Mouse (Mus musculus): Measurements from ENCODE around the gene Zmym1. TPM values are rescaled to one million over a fixed set of nuclear protein-coding genes. Genes with fewer than 3 reads are reported as not detected.
"Not testable (repeated sequence)": the region's sequence is repeated elsewhere in the genome, so short reads cannot be mapped to it uniquely, and the experiment has no call there.

Gene Zmym1
- total RNA-seq (2021): 1 to 10 TPM; 6.0 to 6.3 TPM
- long read RNA-seq, experiment 1, partial matches to known transcripts: 0 of 6 reads
- long read RNA-seq, experiment 1, other reads (novel, unspliced or antisense): 3 of 6 reads
- long read RNA-seq, experiment 2, partial matches to known transcripts: 0 of 4 reads
- long read RNA-seq, experiment 2, other reads (novel, unspliced or antisense): 1 of 4 reads

DNA sequence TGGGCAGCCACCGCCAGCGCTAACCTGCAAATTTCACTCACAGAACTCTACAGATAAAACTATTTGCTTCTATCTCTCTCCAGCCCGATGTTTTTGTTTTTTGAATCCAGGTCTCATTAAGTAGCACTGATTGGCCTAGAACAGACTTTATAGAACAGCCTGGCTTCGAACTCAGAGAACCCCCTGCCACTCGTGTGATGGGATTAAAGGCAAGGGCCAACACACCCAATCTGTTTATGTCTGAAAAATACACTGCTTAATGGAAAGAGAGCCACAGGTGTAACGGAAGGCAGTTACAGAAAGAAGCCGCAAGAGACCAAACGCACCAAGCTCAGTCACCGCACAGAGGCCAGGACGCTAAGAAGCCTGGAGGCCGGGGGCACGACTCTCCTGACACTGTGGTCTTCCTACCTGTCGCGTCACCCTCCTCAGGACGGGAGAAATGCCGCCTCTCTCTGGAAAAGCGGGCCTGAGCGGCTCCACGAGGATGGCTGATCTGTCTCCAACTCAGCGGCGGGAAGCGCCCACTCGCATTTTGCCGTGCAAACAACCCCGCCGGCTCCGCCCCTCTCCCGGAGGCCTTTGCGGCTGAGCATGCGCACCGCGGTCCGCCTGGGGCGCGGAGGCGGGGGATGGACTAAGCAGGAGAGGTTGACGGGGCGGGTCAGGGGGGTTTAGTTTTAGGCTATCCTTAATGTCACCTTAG lies at the start of gene Zmym1:
Zmym1 (minus strand) TSS at position 568 of the 706 bp plus-strand sequence.
- no peak for TF ChIP-seq CTCF (IDR thresholded peaks at IDR 0.05)
- peak within 1 kb of the TSS; percentile 83 for H3K4me3 ChIP-seq
- H3K27ac ChIP-seq: peak within 1 kb of the TSS; percentile 82
- intact Hi-C loops (cut with DNase I): no loop called here
- peak; percentile 95 for DNase-seq

DNA sequence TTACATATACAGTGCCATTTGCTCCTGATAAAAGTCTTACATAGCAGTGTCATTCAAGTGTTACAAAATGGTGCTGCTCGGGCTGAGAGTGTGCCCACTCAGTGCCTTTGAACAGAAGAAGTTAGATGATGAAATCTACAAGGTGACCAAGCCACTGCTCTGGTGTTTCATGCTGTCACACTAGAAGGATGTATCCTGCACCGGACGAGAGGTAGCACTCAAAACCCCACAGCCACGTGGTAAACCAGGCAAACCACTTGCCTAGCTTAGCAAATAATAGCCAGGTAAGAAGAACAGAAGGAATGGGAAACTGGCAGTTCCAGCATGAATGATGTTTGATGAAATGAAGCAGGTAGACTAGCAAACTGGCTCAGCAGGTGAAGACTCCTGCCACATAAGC lies 49.6 kb upstream of the Zmym1 start:
- DNase-seq: no peak
- Histone ChIP-seq H3K4me3 (no peak overlapping the region), H3K27ac (no peak overlapping the region)
- intact Hi-C loops (cut with DNase I): no loop called here
- no peak for TF ChIP-seq CTCF (IDR thresholded peaks at IDR 0.05)

GRCm38 (mm10) chr4:127107566-127107965 lies 46.6 kb upstream of the Zmym1 start:
- no peak for DNase-seq
- no peak for TF ChIP-seq CTCF (IDR thresholded peaks at IDR 0.05)
- intact Hi-C loops (cut with DNase I): no loop called here
- Histone ChIP-seq H3K4me3 (no peak overlapping the region), H3K27ac (no peak overlapping the region)

GRCm38 (mm10) chr4:127099552-127099951 lies 38.6 kb upstream of the Zmym1 start:
- DNase-seq; H3K27ac ChIP-seq; intact Hi-C loops (cut with DNase I); H3K4me3 ChIP-seq: not testable (repeated sequence)

DNA sequence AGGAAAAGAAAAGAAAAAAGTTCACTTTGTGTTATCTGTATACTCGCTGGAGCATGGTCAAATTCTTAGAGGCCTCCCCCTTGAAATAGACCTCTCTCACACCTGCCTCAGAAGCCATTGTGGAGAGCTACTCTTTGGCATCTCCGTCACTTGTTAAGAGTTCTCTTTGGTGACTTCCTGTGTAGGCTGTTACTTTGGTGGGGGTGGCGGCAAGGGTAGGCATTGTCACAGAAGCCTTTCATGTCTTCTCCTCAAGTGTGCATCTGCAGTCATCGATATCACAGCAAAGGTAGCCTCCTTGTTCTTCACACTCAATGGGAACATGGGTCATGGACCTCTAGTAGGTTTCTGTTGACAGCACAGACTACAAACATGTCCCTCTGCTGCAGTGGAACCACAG lies 34.1 kb upstream of the Zmym1 start:
- DNase-seq: no peak
- intact Hi-C loops (cut with DNase I): no loop called here
- TF ChIP-seq CTCF (IDR thresholded peaks at IDR 0.05): no peak
- no peak overlapping the region for H3K4me3 ChIP-seq
- H3K27ac ChIP-seq: no peak overlapping the region

DNA sequence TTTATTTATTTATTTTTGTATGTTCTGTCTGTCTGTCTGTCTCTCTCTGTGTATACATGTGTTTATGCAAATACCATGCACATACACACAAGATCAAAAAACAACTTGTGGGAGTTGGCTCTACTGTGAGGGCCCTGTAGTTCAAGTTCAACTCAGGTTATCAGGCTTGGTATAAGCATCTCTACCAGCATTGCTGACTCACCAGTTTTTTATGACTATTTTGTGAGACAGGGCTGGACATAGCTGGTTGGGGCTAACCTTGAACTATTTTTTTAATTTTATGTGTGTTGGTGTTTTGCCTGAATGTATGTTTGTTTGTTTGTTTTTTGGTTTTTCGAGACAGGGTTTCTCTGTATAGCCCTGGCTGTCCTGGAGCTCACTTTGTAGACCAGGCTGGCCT lies 30.2 kb upstream of the Zmym1 start:
- H3K27ac ChIP-seq: no peak overlapping the region
- TF ChIP-seq CTCF (IDR thresholded peaks at IDR 0.05): no peak
- H3K4me3 ChIP-seq: no peak overlapping the region
- intact Hi-C loops (cut with DNase I): no loop called here
- no peak for DNase-seq

GRCm38 (mm10) chr4:127085761-127086160 lies 24.8 kb upstream of the Zmym1 start:
- TF ChIP-seq CTCF (IDR thresholded peaks at IDR 0.05): no peak
- Histone ChIP-seq H3K4me3 (no peak overlapping the region), H3K27ac (no peak overlapping the region)
- intact Hi-C loops (cut with DNase I): no loop called here
- DNase-seq: no peak

DNA sequence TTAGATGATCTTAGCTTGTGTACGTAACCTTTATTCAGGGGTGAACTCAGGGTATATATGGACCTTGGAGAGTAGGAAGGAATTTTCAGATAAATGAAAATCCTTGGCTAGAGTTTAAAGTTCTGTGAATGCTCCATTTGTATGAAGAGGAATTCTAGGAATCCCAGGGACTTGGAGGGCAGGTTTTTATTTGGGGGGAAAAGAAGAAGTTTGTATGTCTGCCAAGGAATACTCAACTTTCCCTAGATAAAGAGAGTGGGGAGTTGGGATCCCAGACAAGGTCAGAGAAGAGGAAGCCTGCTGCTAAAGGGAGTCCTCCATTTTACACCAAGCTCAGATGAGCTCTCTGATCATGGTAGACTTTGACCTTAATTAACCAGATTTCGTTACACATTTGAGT lies 22.2 kb upstream of the Zmym1 start:
- no peak overlapping the region for H3K27ac ChIP-seq
- TF ChIP-seq CTCF (IDR thresholded peaks at IDR 0.05): no peak
- DNase-seq: no peak
- no peak overlapping the region for H3K4me3 ChIP-seq
- intact Hi-C loops (cut with DNase I): no loop called here

DNA sequence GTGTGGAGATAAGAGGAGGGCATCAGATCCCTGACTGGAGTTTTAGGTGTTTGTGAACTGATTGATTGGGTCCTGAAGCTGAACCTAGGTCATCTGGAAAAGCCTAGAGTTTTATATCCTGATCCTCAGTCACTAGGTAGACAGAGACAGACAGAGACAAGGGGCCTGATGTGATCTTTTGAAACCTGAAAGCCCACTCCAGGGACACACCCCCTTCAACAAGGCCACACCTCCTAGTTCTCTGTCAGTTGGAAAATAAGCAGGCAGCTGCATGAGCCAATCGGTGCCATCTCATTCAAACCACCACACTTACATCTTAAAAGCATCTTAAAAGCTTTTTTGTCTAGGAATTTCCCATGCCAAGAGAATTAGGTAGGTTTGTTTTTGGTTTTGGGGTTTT lies 19.9 kb upstream of the Zmym1 start:
- H3K27ac ChIP-seq: no peak overlapping the region
- DNase-seq: no peak
- intact Hi-C loops (cut with DNase I): no loop called here
- no peak for TF ChIP-seq CTCF (IDR thresholded peaks at IDR 0.05)
- no peak overlapping the region for H3K4me3 ChIP-seq

DNA sequence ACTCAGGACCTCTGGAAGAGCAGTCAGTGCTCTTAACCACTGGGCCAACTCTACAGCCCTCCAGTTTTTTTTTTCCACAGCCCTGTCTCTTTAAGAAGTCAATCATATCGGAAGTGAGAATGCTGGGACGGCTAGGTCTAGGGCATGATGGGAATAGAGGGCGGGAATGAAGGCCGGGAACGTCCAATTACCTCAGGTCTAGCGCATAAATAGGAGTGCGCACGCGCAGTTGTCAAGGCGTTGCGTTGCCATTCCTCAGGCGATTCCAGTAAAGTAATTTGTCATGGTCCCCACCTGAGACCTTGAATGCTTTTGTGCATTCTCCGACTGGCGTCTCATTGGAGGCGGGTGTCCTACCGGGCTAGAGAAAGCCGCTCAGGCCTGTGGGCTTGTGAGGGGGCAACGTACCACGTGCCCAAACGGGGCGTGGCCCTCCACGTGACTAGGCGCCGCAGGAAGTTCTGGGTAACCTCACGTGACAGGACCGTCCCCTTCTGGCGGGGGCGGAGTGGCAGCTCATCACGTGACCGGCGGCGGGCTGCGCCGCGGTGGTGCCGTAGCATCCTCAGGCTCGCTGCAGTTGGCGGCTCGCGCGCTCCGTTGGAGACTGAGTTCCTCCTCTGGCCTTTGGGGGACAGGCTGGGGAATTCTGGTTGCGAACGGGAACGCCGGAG lies 16.1 kb upstream of the Zmym1 start, which contains the start of gene Zmym6:
Zmym6 (plus strand) TSS at position 509 of the 674 bp plus-strand sequence.
- intact Hi-C loops (cut with DNase I): loop anchor here (5.0 kb wide), 1 partner anchor 170 kb away; no protein-coding TSS in a partner anchor
- no peak for TF ChIP-seq CTCF (IDR thresholded peaks at IDR 0.05)
- H3K27ac ChIP-seq: peak within 1 kb of the TSS; percentile 88
- DNase-seq: peak; percentile 95
- peak within 1 kb of the TSS; percentile 83 for H3K4me3 ChIP-seq

GRCm38 (mm10) chr4:127074915-127075314 lies 14.0 kb upstream of the Zmym1 start:
- intact Hi-C loops (cut with DNase I): loop anchor here (5.0 kb wide), 1 partner anchor 172 kb away; no protein-coding TSS in a partner anchor

GRCm38 (mm10) chr4:127064051-127064450 lies 3.1 kb upstream of the Zmym1 start:
- Histone ChIP-seq H3K4me3 (no peak overlapping the region), H3K27ac (no peak overlapping the region)
- intact Hi-C loops (cut with DNase I): no loop called here
- no peak for TF ChIP-seq CTCF (IDR thresholded peaks at IDR 0.05)
- DNase-seq: no peak

More at GRCm38 (mm10) chr4:127074915-127075314, 14.0 kb upstream of the Zmym1 start:
- DNase-seq: no peak
- TF ChIP-seq CTCF (IDR thresholded peaks at IDR 0.05): no peak
- Histone ChIP-seq H3K27ac (no peak overlapping the region), H3K4me3 (no peak overlapping the region)

DNA sequence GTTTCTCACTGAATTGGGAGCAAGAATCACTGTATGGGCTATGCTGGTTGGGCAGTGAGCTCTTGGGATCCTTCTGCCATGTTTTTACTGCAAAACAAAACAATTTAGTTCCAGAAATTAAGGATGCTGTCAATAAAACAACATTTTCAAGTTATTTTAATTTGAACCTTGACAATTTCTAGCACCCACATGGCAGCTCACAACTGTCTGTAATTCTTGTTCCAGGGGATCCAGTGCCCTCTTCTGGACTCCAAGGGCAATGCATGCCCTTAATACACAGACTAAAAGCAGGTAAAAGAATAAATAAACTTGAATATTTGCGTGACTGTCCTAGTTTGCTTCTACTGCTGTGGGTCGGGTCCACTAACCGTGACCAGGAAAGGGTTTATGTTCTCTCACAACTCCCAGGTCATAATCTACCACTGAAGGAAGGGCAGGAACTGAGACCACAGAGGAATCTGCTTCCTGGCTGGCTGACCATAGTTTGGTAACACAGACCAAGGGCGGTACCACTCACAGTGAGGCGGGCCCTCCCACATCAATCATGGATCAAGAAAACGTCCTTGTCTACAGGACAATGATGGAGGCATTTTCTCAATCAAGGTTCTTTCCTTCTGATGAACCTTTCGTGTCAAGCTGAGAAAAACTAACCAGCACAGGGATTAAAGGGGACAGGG lies 6.3 kb downstream of the Zmym1 start:
- no peak for DNase-seq
- peak; percentile 46 for TF ChIP-seq CTCF (IDR thresholded peaks at IDR 0.05)
- Histone ChIP-seq H3K4me3 (no peak overlapping the region), H3K27ac (no peak overlapping the region)
- intact Hi-C loops (cut with DNase I): no loop called here
